Mouse (Mus musculus) forebrain, embryonic 10.5 days (tissue): ENCODE data around the gene Obp2b. TPM values are rescaled to one million over a fixed set of nuclear protein-coding genes. Genes with fewer than 3 reads are reported as not detected.
"Not testable (repeated sequence)": the region's sequence is repeated elsewhere in the genome, so short reads cannot be mapped to it uniquely, and the experiment has no call there.

ENCODE experiments used
- DNase-seq: peaks from one replicate; pipeline ENCODE4 v3.0.0-alpha.2; 2017; ENCODE audit warnings: low spot score; ENCODE audit errors: extremely low spot score
- H3K27ac ChIP-seq: fragments of 300-500 bp; sonication (generic); 2 replicates; pipeline ENCODE4 v1.5.1; 2016; ENCODE audit warnings: mild to moderate bottlenecking
- H3K27me3 ChIP-seq: fragments of 300-500 bp; sonication (generic); 2 replicates; pipeline ENCODE4 v1.6.1; 2016; ENCODE audit warnings: mild to moderate bottlenecking; ENCODE audit not compliant: poor library complexity, severe bottlenecking
- H3K36me3 ChIP-seq: fragments of 300-500 bp; sonication (generic); replicated peaks from 2 replicates; pipeline ENCODE4 v1.6.1; 2016; ENCODE audit warnings: mild to moderate bottlenecking, moderate library complexity
- H3K4me1 ChIP-seq: fragments of 300-500 bp; sonication (generic); 2 replicates; pipeline ENCODE4 v1.6.1; 2016
- H3K4me3 ChIP-seq: fragments of 300-500 bp; sonication (generic); 2 replicates; pipeline ENCODE4 v1.5.1; 2016; ENCODE audit warnings: mild to moderate bottlenecking, moderate library complexity
- H3K9me3 ChIP-seq: fragments of 300-500 bp; sonication (generic); 2 replicates; pipeline ENCODE4 v1.6.1; 2016; ENCODE audit warnings: mild to moderate bottlenecking, moderate library complexity
- WGBS: fragments of 180-500 bp; shearing (Covaris S2); methylation state at CpG from one replicate; pipeline ENCODE4 v1.1.7; 2016; 5-methylcytosine and 5-hydroxymethylcytosine counted together
- polyA plus RNA-seq: library from polyadenylated mRNA; unstranded; fragments of >200 nt; fragmentation: Nextera tagmentation; extraction: Ambion mirVana; gene quantifications from 2 replicates; pipeline ENCODE4 v1.2.1, GENCODE M21; 2016

Gene Obp2b
- polyA plus RNA-seq: not detected in 2 replicates

- not testable (repeated sequence) for H3K4me1 ChIP-seq, H3K9me3 ChIP-seq, H3K36me3 ChIP-seq, DNase-seq, H3K4me3 ChIP-seq, H3K27me3 ChIP-seq, H3K27ac ChIP-seq
- 91% methylated on average over 3 of the region's 3 CpGs for WGBS
Measured at GRCm38 (mm10) chr2:25736709-25737108, at the start of gene Obp2b. Obp2b (plus strand) TSS chr2:25737009.

GRCm38 (mm10) chr2:25694605-25695004, 42.2 kb upstream of the Obp2b start:
- Histone ChIP-seq H3K27ac (no peak overlapping the region), H3K36me3 (no peaks in the 10 kb centered on the region), H3K4me3 (no peak overlapping the region), H3K9me3 (no peaks in the 10 kb centered on the region), H3K27me3 (no peaks in the 10 kb centered on the region), H3K4me1 (no peaks in the 10 kb centered on the region)
- DNase-seq: peak; percentile 63

- H3K4me3 ChIP-seq: no peak overlapping the region
- no peaks in the 10 kb centered on the region for H3K27me3 ChIP-seq
- no peak overlapping the region for H3K27ac ChIP-seq
- no peaks in the 10 kb centered on the region for H3K4me1 ChIP-seq
- DNase-seq: no peak
- 73% methylated on average over 4 of the region's 4 CpGs for WGBS
- H3K36me3 ChIP-seq: no peaks in the 10 kb centered on the region
- H3K9me3 ChIP-seq: no peaks in the 10 kb centered on the region
Measured at GRCm38 (mm10) chr2:25696951-25697350, 39.9 kb upstream of the Obp2b start.

DNA sequence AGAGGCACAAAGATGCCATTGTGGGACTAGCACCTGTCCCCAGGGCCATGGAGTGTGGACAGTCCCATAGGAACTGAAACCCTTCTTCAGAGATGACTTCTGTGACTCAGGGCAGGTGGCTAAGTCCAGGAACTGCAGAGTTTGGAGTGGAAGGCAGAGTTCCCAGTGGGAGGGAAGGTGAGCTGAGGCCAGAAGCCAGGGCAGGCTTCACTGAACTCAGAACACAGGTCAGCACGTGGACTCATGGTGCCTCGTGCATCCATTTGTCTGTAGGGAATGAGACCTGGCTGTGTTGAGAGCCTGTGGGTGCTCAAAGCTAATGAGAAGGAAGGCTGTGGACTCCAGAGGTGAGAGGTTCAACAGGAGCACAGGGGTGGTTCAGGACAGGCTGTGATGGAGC, 38.1 kb upstream of the Obp2b start:
- no peak for DNase-seq
- Histone ChIP-seq H3K27ac (no peak overlapping the region), H3K36me3 (no peaks in the 10 kb centered on the region), H3K27me3 (no peaks in the 10 kb centered on the region), H3K4me3 (no peak overlapping the region), H3K4me1 (no peaks in the 10 kb centered on the region), H3K9me3 (no peaks in the 10 kb centered on the region)
- WGBS: 84% methylated on average over 2 of the region's 2 CpGs

- not testable (repeated sequence) for H3K27ac ChIP-seq, H3K9me3 ChIP-seq, DNase-seq, H3K36me3 ChIP-seq, H3K4me3 ChIP-seq, H3K27me3 ChIP-seq, H3K4me1 ChIP-seq
- WGBS: 85% methylated on average over 3 of the region's 3 CpGs
Measured at GRCm38 (mm10) chr2:25699743-25700142, 37.1 kb upstream of the Obp2b start, which contains the start of gene Obp2a. Obp2a (plus strand) TSS chr2:25700043.

DNA sequence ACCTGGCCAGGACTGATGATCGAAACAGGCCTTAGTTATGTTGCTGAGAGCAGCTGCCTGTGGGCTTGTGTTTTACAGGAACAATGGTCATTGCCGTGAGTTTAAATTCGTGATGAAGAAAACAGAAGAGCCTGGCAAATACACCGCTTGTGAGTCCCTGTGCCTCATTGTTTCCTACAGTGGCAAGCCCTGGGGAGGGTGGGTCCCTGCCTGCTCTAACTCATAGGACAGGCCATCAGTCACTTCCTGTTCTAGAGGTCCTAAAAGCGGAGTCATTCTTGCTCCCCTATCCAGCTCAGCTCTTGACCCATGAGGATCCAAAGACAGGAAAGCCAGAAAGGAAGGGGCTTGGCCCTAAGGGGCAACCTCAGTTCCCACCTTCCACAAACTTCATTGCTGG, 35.8 kb upstream of the Obp2b start:
- Histone ChIP-seq H3K27ac (no peak overlapping the region), H3K27me3 (no peaks in the 10 kb centered on the region), H3K9me3 (no peaks in the 10 kb centered on the region), H3K36me3 (no peaks in the 10 kb centered on the region), H3K4me1 (no peaks in the 10 kb centered on the region), H3K4me3 (no peak overlapping the region)
- no peak for DNase-seq
- 88% methylated on average over 5 of the region's 5 CpGs for WGBS

GRCm38 (mm10) chr2:25703706-25704105, 33.1 kb upstream of the Obp2b start:
- Histone ChIP-seq H3K4me1 (peaks cover 26% of the 10 kb centered on the region), H3K36me3 (peaks cover 4% of the 10 kb centered on the region), H3K4me3 (no peak overlapping the region), H3K27ac (no peak overlapping the region), H3K9me3 (no peaks in the 10 kb centered on the region), H3K27me3 (no peaks in the 10 kb centered on the region)
- 84% methylated on average over 4 of the region's 4 CpGs for whole genome bisulfite sequencing
- no peak for DNase-seq

DNA sequence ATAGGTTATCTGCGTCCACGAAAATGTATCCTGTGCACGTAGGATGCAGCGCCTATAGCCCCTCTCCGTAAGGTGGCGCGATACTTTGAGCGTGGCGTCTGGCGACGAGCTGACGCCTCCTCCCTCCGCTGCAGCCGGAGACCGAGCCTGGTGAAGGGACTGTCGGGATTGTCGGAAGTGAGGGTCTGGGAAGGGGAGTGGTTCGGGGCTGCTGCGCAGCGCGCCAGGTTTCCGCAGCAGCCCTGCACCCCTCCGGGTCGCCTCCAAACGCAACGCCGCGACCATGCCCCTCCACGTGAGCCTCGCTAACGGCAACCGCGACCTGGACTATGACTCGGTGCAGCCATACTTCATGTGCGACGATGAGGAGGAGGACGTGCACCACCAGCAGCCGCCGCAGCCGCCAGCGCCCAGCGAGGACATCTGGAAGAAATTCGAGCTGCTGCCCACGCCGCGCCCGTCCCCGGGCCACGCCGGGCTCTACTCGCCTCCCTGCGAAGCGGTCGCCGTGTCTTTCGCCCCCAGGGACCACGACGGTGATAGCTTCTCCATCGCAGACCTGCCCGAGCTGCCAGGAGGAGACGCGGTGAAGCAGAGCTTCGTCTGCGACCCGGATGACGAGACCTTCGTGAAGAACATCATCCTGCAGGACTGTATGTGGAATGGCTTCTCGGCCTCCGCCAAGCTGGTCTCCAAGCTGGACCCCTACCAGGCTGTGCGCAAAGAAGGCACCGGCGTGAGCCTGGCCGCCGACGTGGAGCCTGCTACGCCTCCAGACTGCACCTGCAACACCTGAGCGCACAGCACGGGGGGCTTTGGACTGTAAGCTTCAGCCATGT, 29.9 kb upstream of the Obp2b start, which contains the start of gene Bmyc:
Gene Bmyc (plus strand): TSS at position 97 of the 839 bp plus-strand sequence.
- peaks cover 6% of the 10 kb centered on the region for H3K36me3 ChIP-seq
- H3K27ac ChIP-seq: peak within 1 kb of the TSS; percentile 88
- no peaks in the 10 kb centered on the region for H3K27me3 ChIP-seq
- peak; percentile 81 for DNase-seq
- H3K4me1 ChIP-seq: peaks cover 38% of the 10 kb centered on the region
- no peaks in the 10 kb centered on the region for H3K9me3 ChIP-seq
- under 1% methylated on average over 78 of the region's 78 CpGs for WGBS
- peak within 1 kb of the TSS; percentile 74 for H3K4me3 ChIP-seq

- Histone ChIP-seq H3K4me3 (peak overlapping the region; percentile 74; the same call in 1 of the 2 replicates), H3K27ac (no peak overlapping the region), H3K36me3 (peaks cover 6% of the 10 kb centered on the region), H3K9me3 (no peaks in the 10 kb centered on the region), H3K4me1 (peaks cover 42% of the 10 kb centered on the region), H3K27me3 (no peaks in the 10 kb centered on the region)
- no peak for DNase-seq
- 82% methylated on average over 2 of the region's 2 CpGs for WGBS
Measured at GRCm38 (mm10) chr2:25708121-25708520, 28.7 kb upstream of the Obp2b start.

DNA sequence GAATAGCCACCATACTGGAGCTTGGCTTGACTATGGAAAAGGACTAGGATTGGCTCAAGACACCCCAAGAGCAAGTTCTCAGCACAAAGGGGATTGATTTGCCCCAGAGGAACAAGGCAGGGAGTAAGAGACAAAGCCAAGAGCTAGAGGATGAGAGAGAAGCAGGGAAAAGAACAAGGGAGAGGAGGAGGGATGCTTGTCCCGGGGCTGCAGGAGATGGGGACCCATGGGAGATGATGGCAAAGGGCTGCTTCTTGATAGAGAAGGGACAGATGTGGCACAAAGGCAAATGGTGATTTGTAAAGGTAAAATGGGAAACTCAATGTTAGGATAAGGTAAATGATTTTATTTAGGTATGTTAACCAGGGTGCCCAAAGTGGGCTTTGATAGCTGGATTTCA, 27.8 kb upstream of the Obp2b start:
- not testable (repeated sequence) for H3K27ac ChIP-seq, H3K4me3 ChIP-seq, H3K9me3 ChIP-seq, H3K27me3 ChIP-seq, H3K36me3 ChIP-seq, DNase-seq
- 89% methylated on average over 1 of the region's 1 CpGs for WGBS
- H3K4me1 ChIP-seq: peaks cover 42% of the 10 kb centered on the region

DNA sequence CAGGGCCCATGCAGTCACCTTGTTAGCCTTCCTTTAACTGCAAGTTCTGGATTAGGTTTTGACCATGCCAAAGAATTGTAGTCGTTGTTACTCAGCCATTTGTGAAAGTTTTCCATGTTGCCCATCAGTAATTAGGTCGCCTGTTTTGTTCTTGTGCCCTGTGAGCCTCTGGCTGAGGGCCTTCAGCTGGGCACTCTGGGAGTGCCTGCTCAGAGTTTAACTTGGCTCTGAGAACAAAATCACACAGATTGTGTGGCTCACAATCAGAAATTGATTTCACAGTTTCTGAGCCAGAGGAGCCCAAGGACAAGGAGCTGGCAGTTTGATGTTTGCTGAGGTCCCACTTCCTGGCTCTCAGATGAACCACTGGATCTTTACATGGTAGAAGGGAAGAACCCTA, 27.0 kb upstream of the Obp2b start:
- not testable (repeated sequence) for DNase-seq, H3K4me3 ChIP-seq, H3K27ac ChIP-seq, H3K36me3 ChIP-seq, H3K9me3 ChIP-seq, H3K27me3 ChIP-seq
- peaks cover 42% of the 10 kb centered on the region for H3K4me1 ChIP-seq
- WGBS: 73% methylated on average over 2 of the region's 2 CpGs

- H3K4me1 ChIP-seq: peaks cover 37% of the 10 kb centered on the region
- H3K36me3 ChIP-seq, H3K27me3 ChIP-seq, H3K27ac ChIP-seq, DNase-seq, H3K4me3 ChIP-seq, H3K9me3 ChIP-seq: not testable (repeated sequence)
- WGBS: 36% methylated on average over 3 of the region's 3 CpGs
Measured at GRCm38 (mm10) chr2:25711641-25712040, 25.2 kb upstream of the Obp2b start.

DNA sequence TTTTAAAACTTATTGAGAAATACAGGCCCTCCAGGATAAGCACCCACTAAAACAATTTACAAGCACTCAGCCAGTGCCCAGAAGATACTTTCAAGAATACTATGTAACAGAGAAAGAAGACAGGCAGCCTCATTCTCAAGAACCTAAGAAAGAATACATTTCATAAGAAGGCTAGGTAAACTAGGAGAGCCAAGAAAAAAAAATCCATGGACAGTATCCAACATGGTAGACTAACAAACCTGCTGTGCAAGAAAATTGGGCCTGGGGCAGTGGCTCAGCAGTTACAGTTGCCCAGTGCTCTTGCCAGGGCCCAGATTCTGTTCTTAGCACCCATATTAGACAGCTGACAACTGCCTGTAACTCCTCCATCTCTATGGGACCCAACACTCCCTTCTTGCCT, 19.6 kb upstream of the Obp2b start:
- Histone ChIP-seq H3K36me3 (no peaks in the 10 kb centered on the region), H3K4me1 (peaks cover under 1% of the 10 kb centered on the region; the same call in 1 of the 2 replicates), H3K27ac (no peak overlapping the region), H3K9me3 (no peaks in the 10 kb centered on the region; the same call in 1 of the 2 replicates), H3K4me3 (no peak overlapping the region), H3K27me3 (no peaks in the 10 kb centered on the region)
- DNase-seq: no peak
